8 mouse cellular contexts compared by ENCODE assay signal in the genomic region with DNA sequence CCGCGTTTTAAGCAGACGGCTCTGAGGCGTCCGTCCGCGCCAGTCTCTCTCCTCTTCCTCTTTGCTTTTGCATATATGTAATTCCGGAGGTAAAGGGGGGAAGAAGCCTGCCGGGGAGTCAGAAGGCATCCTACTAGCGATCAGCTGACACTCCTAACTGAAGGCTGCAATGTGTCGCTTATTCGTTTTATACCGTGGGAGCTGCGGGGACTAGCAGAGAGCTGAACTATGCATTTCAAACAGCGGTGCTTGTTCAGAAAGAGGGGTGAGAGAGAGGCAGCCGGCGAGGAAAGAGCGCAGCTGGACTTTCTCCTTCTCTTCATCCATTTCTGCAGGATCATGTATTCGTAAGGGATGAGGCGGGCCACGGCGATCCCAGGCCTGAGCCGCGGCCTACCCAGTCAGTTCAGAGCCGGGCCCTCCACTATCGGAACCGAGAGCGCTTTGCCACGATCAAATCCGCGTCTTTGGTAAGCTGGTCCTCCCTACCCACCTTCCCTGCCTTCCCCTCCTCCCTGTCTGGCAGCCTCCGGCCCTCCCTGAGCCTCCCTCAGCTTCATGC. TPM values are rescaled to one million over a fixed set of nuclear protein-coding genes. Genes with fewer than 3 reads are reported as not detected.
DNase-seq lines count a peak whose midpoint lies in the region; ATAC-seq and TF ChIP-seq lines count a peak whose summit lies in the region.

No protein-coding gene starts in this region.

- no peak for TF ChIP-seq CTCF in Patski (IDR thresholded peaks at IDR 0.05)

- peaks cover 19% of the 10 kb centered on the region for H3K4me1 ChIP-seq in embryonic facial prominence, embryonic 15.5 days
- H3K4me1 ChIP-seq in hindbrain, embryonic 11.5 days (replicated peaks; ENCODE audit: control insufficient read depth, insufficient read depth, low read length): 0 out of 2 replicates have a peak, but pooled peaks cover 5% of the 10 kb centered on the region
- peaks cover 35% of the 10 kb centered on the region for H3K4me1 ChIP-seq in neural tube, embryonic 13.5 days (replicated peaks)

- POLR2A ChIA-PET in Patski (lab: Charles Lee): interaction anchor here (0.6 to 0.9 kb wide), 3 partner anchors 42 to 105 kb away, joined by 3 to 8 read pairs (median 4); no protein-coding TSS in a partner anchor

- H3K36me3 ChIP-seq in embryonic facial prominence, embryonic 15.5 days: no peaks in the 10 kb centered on the region
- no peaks in the 10 kb centered on the region for H3K36me3 ChIP-seq in hindbrain, embryonic 11.5 days (ENCODE audit: control insufficient read depth, insufficient read depth, low read length)
- peaks cover 4% of the 10 kb centered on the region; the same call in 1 of the 2 replicates for H3K36me3 ChIP-seq in neural tube, embryonic 13.5 days

- ATAC-seq in Patski: peak; percentile 11
- no peak for ATAC-seq in embryonic facial prominence, embryonic 15.5 days (ENCODE audit: insufficient number of reproducible peaks, low FRiP score, low TSS enrichment, low read depth)
- peak; percentile 50 for ATAC-seq in hindbrain, embryonic 11.5 days (ENCODE audit: low FRiP score)
- peak; percentile 52 for ATAC-seq in neural tube, embryonic 13.5 days (ENCODE audit: low read depth)
- ATAC-seq in CD4-positive, CD25-positive, alpha-beta regulatory T cell, adult 4 months: no peak
- ATAC-seq in inflammation-experienced regulatory T-cells, adult 6 months: no peak

- peak overlapping the region; percentile 26; the same call in 1 of the 2 replicates for H3K9ac ChIP-seq in embryonic facial prominence, embryonic 15.5 days
- peak overlapping the region; percentile 70 for H3K9ac ChIP-seq in hindbrain, embryonic 11.5 days (ENCODE audit: low read depth, low read length)
- peak overlapping the region; percentile 93 for H3K9ac ChIP-seq in neural tube, embryonic 13.5 days

- CTCF ChIA-PET in Patski (lab: Charles Lee): interaction anchor here (1.2 to 1.3 kb wide), 2 partner anchors 64 to 105 kb away, joined by 3 to 5 read pairs; no protein-coding TSS in a partner anchor

- H3K27me3 ChIP-seq in Patski: no peaks in the 10 kb centered on the region
- H3K27me3 ChIP-seq in embryonic facial prominence, embryonic 15.5 days: no peaks in the 10 kb centered on the region
- H3K27me3 ChIP-seq in hindbrain, embryonic 11.5 days (ENCODE audit: control insufficient read depth, insufficient read depth, low read length): no peaks in the 10 kb centered on the region
- no peaks in the 10 kb centered on the region for H3K27me3 ChIP-seq in neural tube, embryonic 13.5 days

- H3K4me3 ChIP-seq in embryonic facial prominence, embryonic 15.5 days (replicated peaks): peak overlapping the region; percentile 48
- H3K4me3 ChIP-seq in hindbrain, embryonic 11.5 days (ENCODE audit: low read depth, low read length): peak overlapping the region; percentile 43
- H3K4me3 ChIP-seq in neural tube, embryonic 13.5 days: peak overlapping the region; percentile 66

- 4% methylated on average over 32 of the region's 32 CpGs for WGBS in embryonic facial prominence, embryonic 15.5 days
- 1% methylated on average over 32 of the region's 32 CpGs for WGBS in hindbrain, embryonic 11.5 days
- WGBS in neural tube, embryonic 13.5 days: under 1% methylated on average over 32 of the region's 32 CpGs

- intact Hi-C loops in left cerebral cortex, postnatal 14 days (cut with DNase I): loop anchor here (2.0 kb wide), 1 partner anchor 124 kb away; a partner anchor contains a TSS

- H3K9me3 ChIP-seq in embryonic facial prominence, embryonic 15.5 days (replicated peaks): no peaks in the 10 kb centered on the region
- H3K9me3 ChIP-seq in hindbrain, embryonic 11.5 days (ENCODE audit: control insufficient read depth, low read length): no peaks in the 10 kb centered on the region
- H3K9me3 ChIP-seq in neural tube, embryonic 13.5 days: no peaks in the 10 kb centered on the region

- in situ Hi-C loops in Patski (cut with MboI; ENCODE audit: low pct_unique_long_range_greater_than_20kb): no loop called here

- H3K27ac ChIP-seq in embryonic facial prominence, embryonic 15.5 days (replicated peaks): peak overlapping the region; percentile 55
- H3K27ac ChIP-seq in hindbrain, embryonic 11.5 days (ENCODE audit: low read depth, low read length): peak overlapping the region; percentile 84
- H3K27ac ChIP-seq in neural tube, embryonic 13.5 days (replicated peaks): peak overlapping the region; percentile 96

- peak; percentile 53 for DNase-seq in 3T3-L1 (ENCODE audit: low read depth, low spot score)
- DNase-seq in Patski (ENCODE audit: low read depth, low spot score): no peak
- peak; percentile 60 for DNase-seq in hindbrain, embryonic 11.5 days (ENCODE audit: low spot score)
- DNase-seq in left cerebral cortex, postnatal 14 days (ENCODE audit: low spot score in 2 of 2): peak; percentile 45 to 61

- peak overlapping the region; percentile 67 for H3K4me2 ChIP-seq in embryonic facial prominence, embryonic 15.5 days (replicated peaks)
- peak overlapping the region; percentile 63 for H3K4me2 ChIP-seq in hindbrain, embryonic 11.5 days (replicated peaks; ENCODE audit: low read depth, low read length)
- peak overlapping the region; percentile 73 for H3K4me2 ChIP-seq in neural tube, embryonic 13.5 days

RNA-seq across cellular contexts. Expression of a gene that starts 46.6 kb away (rescaled TPM):
- polyA plus RNA-seq in Patski (2021): 829 TPM
- polyA plus RNA-seq in embryonic facial prominence, embryonic 15.5 days (2015; fragmentation: Nextera tagmentation; extraction: Ambion mirVana): 714 and 731 TPM in 2 replicates
- polyA plus RNA-seq in hindbrain, embryonic 11.5 days (2014; fragmentation: Nextera tagmentation; extraction: Ambion mirVana): 867 and 895 TPM in 2 replicates
- 100 to 1,000 TPM; 801 to 831 TPM for total RNA-seq in left cerebral cortex, postnatal 14 days (2021)
- 991 and 996 TPM in 2 replicates for polyA plus RNA-seq in neural tube, embryonic 13.5 days (2015; fragmentation: Nextera tagmentation; extraction: Ambion mirVana)
- 100 to 1,000 TPM; 133 to 140 TPM for polyA plus RNA-seq in CD4-positive, CD25-positive, alpha-beta regulatory T cell, adult 4 months (2017; shearing (Covaris generic))
- 100 to 1,000 TPM; 125 to 143 (median 133) TPM for polyA plus RNA-seq in inflammation-experienced regulatory T-cells, adult 6 months (2017; shearing (Covaris generic))

Comparison
In these comparisons a context has a peak if more than half of its experiments do, and no peak if none do; other contexts are left out.
1. ATAC-seq: peak in Patski (single experiment), hindbrain, embryonic 11.5 days (single experiment) and neural tube, embryonic 13.5 days (single experiment); none in embryonic facial prominence, embryonic 15.5 days (single experiment), CD4-positive, CD25-positive, alpha-beta regulatory T cell, adult 4 months (single experiment) and inflammation-experienced regulatory T-cells, adult 6 months (single experiment).
2. H3K9ac ChIP-seq: peak in every context shown above with its lines; median percentile 93 in neural tube, embryonic 13.5 days; 70 in hindbrain, embryonic 11.5 days; 26 in embryonic facial prominence, embryonic 15.5 days.
3. Peak in every context shown above with its lines, with median percentiles within 50 percentile points of each other: H3K27ac ChIP-seq, H3K4me2 ChIP-seq and H3K4me3 ChIP-seq.